8 mouse cellular contexts compared by ENCODE assay signal in the genomic region with DNA sequence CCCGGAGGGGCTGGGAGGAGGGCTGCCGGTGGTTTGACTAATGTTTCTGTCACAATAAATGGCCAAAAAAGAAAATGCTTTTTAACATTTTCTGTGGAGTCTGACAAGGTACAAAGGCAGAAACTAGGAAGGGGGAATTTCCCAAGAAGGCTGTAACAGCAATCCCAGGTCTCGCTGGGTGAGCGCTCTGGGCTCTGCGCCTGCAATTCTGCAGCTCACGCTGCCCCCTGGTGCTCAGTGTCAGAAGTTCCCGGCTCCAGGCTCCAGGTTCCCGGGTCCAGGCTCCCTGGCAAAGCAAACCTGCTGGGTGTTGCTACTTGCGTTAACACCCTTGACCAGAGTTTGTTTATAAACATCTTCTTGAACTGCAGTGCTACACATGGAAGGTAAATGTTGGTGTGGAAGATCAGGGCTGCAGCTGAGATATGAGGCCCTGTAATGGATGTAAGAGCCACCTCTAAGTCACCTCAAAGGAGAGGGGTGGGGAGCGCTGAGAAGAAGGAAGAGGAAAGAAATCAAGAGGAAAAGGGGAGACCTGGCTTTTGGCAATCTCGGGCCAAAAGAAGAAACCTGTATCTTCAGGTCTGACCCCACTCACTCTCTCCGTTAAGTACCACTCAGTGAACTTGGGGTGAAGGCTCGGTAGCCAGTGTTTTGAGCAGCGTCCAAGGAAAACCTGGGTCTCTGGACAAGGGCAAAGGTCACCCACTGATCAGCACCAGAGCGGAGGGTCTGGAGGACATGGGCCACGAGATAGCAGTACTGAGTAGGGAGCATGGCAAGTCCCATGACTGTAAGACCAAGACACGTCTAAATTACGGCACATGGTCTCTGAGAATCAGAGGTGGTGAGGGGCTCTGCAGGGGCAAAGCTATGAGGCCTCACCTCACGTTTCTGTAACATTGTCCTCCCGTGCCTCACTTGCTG.
A peak's percentile ranks its signal among the peaks of the same experiment; 100 is the strongest.
DNase-seq lines count a peak whose midpoint lies in the region; ATAC-seq lines count a peak whose summit lies in the region.

No protein-coding gene starts in this region.

- H3K27me3 ChIP-seq in midbrain, embryonic 13.5 days, result peaks cover 27% of the 10 kb centered on the region

- peaks cover 22% of the 10 kb centered on the region for H3K4me1 ChIP-seq in midbrain, embryonic 13.5 days (replicated peaks)

- H3K9me3 ChIP-seq in midbrain, embryonic 13.5 days, result no peaks in the 10 kb centered on the region

- no peak overlapping the region for H3K27ac ChIP-seq in midbrain, embryonic 13.5 days

- 48% methylated on average over 20 of the region's 20 CpGs for WGBS in midbrain, embryonic 13.5 days

- intact Hi-C loops in gastrocnemius, postnatal 36 days (cut with DNase I), result loop anchor here (5.0 kb wide), 2 partner anchors 379 to 434 kb away; no protein-coding TSS in a partner anchor
- intact Hi-C loops in left cerebral cortex, postnatal 36 days (cut with DNase I), result loop anchor here (5.0 to 10.0 kb wide), 3 partner anchors 379 to 587 kb away; no protein-coding TSS in a partner anchor

- H3K36me3 ChIP-seq in midbrain, embryonic 13.5 days, result no peaks in the 10 kb centered on the region

- no peak overlapping the region for H3K4me2 ChIP-seq in midbrain, embryonic 13.5 days (replicated peaks)

- ATAC-seq in midbrain, embryonic 13.5 days, result peak; percentile 90

- DNase-seq in ovary, postnatal 10 days (ENCODE audit: low spot score), result peak; percentile 48
- DNase-seq in ovary, adult 18-20 months (ENCODE audit: low spot score), result no peak
- DNase-seq in embryo, embryonic 11.5 days (ENCODE audit: low read depth, low spot score), result peak; percentile 62
- peak; percentile 41 to 60 for DNase-seq in gastrocnemius, postnatal 36 days
- DNase-seq in kidney, adult 18-20 months, result peak; percentile 73
- DNase-seq in left cerebral cortex, postnatal 36 days (ENCODE audit: low spot score in 2 of 2), result peak; percentile 68 to 75
- DNase-seq in spleen, postnatal 4 days (ENCODE audit: low spot score in 2 of 2), result peak; percentile 40 to 78

- no peak overlapping the region for H3K4me3 ChIP-seq in midbrain, embryonic 13.5 days (replicated peaks)

- no peak overlapping the region for H3K9ac ChIP-seq in midbrain, embryonic 13.5 days (replicated peaks)
